Mouse (Mus musculus) cerebellum, adult 18-20 months (tissue): ENCODE data around the gene Gm14685.
"Not testable (repeated sequence)": the region's sequence is repeated elsewhere in the genome, so short reads cannot be mapped to it uniquely, and the experiment has no call there.

Source experiments
- DNase-seq, 2 experiments: peaks; one replicate each; pipeline ENCODE4 v3.0.0; 2021

Gene Gm14685

DNA sequence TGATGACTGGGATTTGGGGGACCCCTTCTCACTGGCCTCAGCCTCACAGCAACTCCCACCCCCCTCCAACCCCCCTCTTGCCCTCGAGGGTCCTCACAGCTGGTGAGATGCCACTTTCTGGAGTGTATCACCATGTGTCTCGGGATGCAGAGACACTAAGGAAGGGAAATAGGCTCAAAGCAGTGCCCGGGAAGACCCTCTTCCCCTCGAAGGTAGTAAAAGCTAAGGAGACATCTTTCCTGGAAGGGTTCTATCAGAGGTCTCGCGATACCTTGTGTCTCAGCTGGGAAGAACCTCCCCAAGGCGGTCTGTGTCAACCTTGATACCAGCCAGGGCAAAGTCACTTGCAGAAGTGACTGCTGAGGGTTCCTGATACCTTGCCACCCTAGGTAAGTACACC, at the start of gene Gm14685:
Gene Gm14685 (plus strand): TSS at position 301 of the 400 bp plus-strand sequence.
- not testable (repeated sequence) for DNase-seq

DNA sequence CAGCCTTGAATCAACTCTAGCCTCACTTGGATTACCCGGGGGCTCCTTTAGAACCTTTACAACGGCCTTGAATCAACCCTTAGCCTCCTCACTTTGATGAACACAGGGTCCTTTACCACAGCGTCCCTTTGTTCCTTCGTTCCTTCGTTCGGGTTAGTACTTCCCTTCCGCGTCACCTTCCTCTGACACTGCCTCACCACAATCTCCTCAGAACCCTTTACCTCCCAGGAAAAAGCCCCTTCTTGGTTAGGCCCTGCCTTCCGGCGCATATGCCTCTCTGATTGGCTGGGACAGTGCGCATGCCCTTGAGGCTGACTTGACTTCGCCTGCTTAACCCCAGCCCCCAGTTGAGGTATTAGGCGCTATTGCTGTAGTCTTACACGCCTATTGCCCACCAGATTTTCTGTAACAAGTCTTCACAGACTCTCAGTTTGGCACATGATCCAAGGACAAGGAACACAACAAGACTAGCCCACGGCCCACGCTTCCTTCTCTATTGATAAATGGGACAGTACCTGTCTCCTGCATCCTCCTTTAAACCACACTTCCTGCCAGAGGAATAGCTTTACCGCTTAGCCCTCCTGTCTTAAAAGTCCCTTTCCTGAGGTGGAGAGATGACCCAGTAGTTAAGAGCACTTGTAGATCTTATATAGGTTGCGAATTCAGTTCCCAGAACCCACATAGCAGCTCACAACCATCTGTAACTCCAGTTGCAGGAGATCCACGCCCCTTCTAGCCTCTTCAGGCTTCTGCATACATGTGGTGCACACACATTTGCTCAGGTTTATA, 34.4 kb upstream of the Gm14685 start, which contains the start of gene Xlr4a:
Gene Xlr4a (minus strand): TSS at position 212 of the 789 bp plus-strand sequence.
- DNase-seq = not testable (repeated sequence)

DNA sequence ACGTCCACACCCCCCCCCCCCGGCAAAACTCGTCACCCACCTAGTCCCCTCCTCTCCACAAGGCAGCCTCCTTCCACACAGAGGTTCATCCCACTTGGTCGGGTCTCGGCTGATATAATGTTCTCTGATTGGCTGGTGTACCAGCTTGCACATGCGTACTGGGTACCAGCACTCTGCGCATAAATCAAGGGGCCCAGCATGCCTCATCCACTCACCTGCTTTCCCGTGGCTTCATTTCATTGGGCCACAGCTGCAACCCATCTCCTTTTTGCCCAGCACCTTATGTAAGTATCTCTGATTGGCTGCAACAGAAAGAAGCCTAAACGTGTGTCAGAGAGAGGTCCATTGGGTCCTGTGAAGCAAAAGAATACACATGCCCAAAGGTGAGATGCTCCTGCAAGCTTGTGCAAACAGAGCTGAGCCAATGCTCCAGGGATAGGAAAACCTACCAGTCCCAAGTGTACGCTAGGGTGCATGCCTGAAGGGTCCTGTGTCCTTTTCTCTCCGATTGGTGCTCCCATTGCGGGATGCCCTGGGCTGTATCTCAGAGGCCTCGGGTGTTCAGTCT, 19.8 kb upstream of the Gm14685 start, which contains the start of gene Xlr3a:
Gene Xlr3a (minus strand): TSS at position 155 of the 568 bp plus-strand sequence.
- DNase-seq = peak in 1 of 2 experiments; percentile 5

DNA sequence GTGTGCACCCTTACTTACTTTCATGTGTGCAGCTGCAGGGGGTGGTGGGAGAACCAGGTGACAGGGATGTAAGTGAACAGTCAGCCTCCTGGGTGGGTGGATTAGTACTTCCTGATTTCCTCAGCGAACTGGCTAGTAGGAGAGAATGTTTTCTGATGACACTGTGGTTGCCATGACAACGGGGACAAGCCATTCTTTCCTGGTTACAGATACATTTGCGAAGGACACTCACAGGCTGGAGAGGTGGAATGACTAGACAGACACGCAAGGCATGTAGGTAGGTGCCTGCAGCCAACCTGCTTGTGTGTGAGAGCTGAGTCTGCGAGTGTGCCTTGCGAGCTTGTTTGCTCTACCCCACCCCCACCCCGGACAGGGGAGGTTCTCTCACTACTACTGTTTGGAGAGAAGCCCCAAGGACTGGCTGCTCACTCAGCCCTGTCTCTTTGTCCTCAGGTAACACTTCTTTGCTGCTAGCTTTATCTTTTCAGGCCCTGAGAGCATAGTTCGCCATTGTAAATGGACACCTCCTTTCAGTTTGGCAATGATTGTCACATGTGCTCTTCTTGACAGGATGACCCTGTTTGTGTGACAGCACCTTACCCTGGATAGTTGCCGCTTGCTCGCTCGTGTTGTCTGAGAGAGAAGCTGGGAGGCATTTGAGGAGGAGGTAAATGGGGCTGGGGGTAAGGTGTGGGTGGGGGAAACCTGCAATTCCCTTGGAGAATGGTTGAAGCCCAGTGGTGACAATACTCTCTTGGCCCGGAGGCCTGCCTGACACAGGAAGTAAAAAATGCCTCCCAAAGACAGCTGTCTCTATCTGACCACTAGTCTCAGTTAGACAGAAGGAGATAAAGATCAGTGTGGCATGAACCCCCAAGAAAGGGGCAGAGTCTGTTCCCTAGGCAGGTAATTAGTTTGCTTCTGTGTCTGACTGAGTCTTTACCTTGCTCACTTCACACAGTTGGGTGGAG, 6.3 kb downstream of the Gm14685 start:
- DNase-seq = not testable (repeated sequence)

DNA sequence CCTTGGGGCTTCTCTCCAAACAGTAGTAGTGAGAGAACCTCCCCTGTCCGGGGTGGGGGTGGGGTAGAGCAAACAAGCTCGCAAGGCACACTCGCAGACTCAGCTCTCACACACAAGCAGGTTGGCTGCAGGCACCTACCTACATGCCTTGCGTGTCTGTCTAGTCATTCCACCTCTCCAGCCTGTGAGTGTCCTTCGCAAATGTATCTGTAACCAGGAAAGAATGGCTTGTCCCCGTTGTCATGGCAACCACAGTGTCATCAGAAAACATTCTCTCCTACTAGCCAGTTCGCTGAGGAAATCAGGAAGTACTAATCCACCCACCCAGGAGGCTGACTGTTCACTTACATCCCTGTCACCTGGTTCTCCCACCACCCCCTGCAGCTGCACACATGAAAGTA, 26.4 kb downstream of the Gm14685 start:
- DNase-seq = not testable (repeated sequence)

DNA sequence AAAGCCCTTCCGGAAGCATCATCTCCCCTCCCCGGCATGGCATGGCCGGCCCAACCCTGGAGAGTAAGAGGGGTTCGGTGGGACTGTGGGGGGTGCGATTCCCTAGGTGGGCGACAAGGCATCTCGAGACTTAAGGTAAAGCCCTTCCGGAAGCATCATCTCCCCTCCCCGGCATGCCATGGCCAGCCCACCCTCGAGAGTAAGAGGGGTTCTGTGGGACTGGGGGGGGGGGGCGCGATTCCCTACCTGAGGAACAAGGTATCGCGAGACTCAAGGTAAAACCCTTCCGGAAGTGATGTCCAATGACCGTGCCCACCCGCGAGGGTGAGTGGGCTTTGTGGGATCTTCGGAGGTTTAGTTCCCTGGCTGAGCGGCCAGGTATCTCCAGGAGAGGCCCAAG, 31.6 kb downstream of the Gm14685 start, which contains the start of gene Xlr5b:
Gene Xlr5b (plus strand): TSS at position 301 of the 400 bp plus-strand sequence.
- DNase-seq = not testable (repeated sequence)

DNA sequence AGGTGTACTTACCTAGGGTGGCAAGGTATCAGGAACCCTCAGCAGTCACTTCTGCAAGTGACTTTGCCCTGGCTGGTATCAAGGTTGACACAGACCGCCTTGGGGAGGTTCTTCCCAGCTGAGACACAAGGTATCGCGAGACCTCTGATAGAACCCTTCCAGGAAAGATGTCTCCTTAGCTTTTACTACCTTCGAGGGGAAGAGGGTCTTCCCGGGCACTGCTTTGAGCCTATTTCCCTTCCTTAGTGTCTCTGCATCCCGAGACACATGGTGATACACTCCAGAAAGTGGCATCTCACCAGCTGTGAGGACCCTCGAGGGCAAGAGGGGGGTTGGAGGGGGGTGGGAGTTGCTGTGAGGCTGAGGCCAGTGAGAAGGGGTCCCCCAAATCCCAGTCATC, 32.5 kb downstream of the Gm14685 start, which contains the start of gene DXBay18:
Gene DXBay18 (minus strand): TSS at position 101 of the 400 bp plus-strand sequence.
- DNase-seq = not testable (repeated sequence)

DNA sequence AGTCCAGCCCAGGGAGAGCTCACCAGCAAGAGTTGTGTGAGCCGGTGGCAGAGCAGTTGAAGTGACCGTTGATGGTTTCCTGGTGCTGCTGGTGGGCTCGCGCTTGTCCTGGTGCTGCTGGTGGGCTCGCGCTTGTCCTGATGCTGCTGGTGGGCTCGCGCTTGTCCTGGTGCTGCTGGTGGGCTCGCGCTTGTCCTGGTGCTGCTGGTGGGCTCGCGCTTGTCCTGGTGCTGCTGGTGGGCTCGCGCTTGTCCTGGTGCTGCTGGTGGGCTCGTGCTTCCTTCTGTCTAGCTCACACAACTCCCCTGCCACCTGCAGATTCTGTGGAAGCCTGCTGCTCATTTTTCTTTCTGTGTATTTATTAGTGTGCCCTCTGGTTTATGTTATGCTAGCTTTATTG, 60.0 kb downstream of the Gm14685 start, which contains the start of gene Spin2d:
Gene Spin2d (minus strand): TSS at position 101 of the 400 bp plus-strand sequence.
- not testable (repeated sequence) for DNase-seq
